Mouse (Mus musculus): ENCODE results near the gene Hist1h2ab.
"Not testable (repeated sequence)": the region's sequence is repeated elsewhere in the genome, so short reads cannot be mapped to it uniquely, and the experiment has no call there.

DNA sequence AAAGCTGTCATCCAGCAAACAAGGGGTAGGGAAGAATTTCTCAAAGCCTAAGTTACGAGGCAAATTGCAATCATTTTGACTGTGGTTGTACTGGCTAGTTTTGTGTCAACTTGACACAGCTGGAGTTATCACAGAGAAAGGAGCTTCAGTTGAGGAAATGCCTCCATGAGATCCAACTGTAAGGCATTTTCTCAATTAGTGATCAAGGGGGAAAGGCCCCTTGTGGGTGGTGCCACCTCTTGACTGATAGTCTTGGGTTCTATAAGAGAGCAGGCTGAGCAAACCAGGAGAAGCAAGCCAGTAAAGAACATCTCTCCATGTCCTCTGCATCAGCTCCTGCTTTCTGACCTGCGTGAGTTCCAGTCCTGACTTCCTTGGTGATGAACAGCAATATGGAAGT lies 18.7 kb downstream of the Hist1h2ab start, which contains the start of gene Trim38:
- not testable (repeated sequence) for TF ChIP-seq ETS1 (IDR thresholded peaks at IDR 0.05; ENCODE audit: low read depth, low read length); EP300 (IDR thresholded peaks at IDR 0.05; ENCODE audit: low read depth in 1 of 2, low read length in 2 of 2); POLR2A (IDR thresholded peaks at IDR 0.05; ENCODE audit: control insufficient read depth in 1 of 2, insufficient read depth in 1 of 2, low read depth in 1 of 2, low read length in 2 of 2, poor library complexity in 1 of 2); CTCF (IDR thresholded peaks at IDR 0.05 in 2 of 3, conservative IDR thresholded peaks at IDR 0.05 in 1 of 3; ENCODE audit: control insufficient read depth in 1 of 3, insufficient read depth in 1 of 3, low read depth in 2 of 3, low read length in 3 of 3, poor library complexity in 1 of 3, severe bottlenecking in 1 of 3); MAFK (IDR thresholded peaks at IDR 0.05; ENCODE audit: borderline replicate concordance, low read depth, low read length); ZC3H11A (IDR thresholded peaks at IDR 0.05; ENCODE audit: low read depth, low read length); MAX (IDR thresholded peaks at IDR 0.05; ENCODE audit: low read length)

All from MEL (cell line).